Mouse (Mus musculus): ENCODE results near the gene Rgs13.
"Not testable (repeated sequence)": the region's sequence is repeated elsewhere in the genome, so short reads cannot be mapped to it uniquely, and the experiment has no call there.

Rgs13 gene

DNA sequence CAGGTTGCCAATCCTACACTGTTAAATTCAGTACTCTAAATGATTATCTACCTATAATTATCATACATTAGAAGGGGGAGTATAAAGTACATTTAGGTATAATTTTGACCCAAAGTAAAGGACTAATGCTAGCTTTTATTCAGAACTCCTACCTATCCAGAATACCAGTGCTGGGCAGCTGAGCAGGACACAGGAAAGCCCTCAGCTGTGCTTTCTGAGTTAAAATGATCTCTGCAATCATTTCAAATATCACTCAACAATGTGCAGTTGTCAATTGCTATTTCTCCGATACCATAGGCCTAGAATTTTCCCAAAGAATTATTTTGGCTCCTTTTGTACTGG lies 25.0 kb downstream of the Rgs13 start:
- DNase-seq (ENCODE audit: low read depth, low spot score): no peak

DNA sequence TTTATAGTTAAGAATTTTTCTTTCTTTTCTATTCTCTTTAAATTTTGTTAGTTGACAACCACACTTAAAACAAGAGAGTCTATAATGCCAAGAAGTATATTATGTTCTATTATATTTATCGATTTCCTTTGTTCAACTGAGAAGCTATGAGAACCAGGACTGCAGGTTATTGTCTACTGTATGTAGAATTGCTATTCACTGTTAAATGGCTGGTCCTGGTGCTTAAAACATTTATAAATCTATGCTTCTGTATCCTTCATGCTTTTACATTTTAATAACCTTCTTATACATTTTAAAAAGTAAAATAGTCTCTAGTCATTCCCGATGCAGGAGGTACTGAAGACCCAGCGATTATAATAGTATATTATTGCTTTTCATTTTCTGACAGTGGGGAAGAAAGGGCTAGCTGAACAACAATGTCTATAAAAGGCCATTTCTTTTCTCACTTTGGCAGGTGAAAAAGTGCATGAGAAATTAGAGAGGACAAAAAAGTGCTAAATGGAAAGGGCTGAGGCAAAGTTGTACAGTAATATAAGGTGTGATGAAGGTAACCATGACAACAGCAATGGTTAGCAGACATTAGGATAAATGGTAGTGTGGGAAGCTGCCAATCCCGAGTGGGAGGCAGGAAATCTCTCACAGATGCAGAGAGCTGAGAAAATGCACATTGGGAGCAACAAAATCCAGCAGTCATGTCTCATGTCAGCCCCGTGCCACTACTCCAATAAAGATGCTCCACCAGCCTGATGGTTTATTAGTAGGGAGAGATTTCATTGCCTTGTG lies 25.6 kb downstream of the Rgs13 start:
- DNase-seq (ENCODE audit: low read depth, low spot score): no peak

DNA sequence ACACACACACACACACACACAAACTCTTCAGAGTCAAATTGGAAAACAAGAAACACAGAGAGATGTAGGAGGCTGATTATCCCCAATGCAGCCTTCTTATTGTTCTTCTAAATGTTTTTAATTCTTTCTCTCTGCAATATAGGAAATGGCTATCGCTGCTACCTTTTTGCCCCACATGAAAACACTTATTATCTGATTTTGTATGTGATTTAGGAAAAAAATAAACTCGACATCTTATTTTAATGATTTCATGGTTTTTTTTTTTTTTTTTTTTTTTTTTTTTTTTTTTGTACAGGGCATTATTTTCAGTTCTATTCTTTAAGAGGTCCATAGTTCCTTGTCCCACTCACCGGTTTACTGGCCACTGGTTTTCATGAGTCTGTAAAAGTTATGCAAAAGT lies 27.2 kb downstream of the Rgs13 start:
- DNase-seq (ENCODE audit: low read depth, low spot score): no peak

DNA sequence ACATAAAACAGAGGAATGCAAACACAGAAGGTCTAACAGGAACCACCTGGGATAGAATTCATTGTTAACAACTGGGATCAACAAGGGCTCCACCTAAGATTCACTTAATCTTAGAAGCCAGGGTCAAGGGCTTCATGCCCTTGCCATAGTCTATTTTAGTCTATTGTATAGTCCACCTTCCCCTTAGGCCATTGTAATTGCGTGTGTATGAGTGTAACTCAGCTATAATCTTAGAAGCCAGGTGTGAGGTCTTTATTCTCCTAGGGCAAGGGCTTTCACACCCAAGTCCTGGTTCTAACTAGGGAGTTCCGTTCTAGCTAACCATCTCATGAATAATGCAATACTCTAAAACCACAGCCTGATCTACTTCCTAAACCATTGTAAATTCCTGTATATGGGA lies 35.8 kb downstream of the Rgs13 start:
- DNase-seq (ENCODE audit: low read depth, low spot score): not testable (repeated sequence)

DNA sequence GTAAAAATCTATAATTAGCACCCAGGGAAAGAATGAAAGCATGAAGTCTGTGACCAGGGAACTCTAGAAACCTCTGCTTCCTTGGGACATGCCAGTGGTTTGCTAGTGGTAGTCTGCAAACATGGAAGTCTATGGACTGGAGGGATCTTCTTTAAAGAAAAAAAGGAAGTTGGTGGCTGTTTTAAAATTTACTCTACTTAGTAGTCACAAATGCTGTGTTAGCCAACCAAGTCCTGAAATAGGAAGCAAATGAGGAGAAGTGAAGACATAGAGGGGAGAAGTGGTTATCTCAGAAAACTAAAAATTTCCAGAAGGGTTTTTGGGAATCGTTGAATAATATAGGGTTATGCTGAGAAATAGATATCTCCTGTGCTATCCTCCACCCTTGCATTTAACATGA lies 37.3 kb downstream of the Rgs13 start:
- DNase-seq (ENCODE audit: low read depth, low spot score): no peak

DNA sequence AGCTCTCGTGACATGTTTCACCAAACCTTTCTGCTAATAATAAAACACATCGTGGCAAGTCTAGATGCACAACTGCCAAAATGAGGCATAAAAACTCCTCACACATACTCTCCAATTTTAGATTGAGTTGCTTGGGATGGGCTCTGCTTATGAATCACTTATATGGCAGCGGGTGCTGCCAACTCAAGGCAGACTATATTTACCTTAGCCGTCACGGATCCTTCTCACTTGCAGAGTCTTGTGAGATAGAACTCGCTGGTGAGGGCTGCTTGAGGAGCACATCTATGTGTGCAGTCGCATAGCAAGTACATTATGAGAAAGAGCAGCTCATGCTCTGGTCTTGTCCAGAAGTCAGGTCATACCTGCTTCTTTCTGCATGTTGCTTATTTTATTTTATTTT lies 49.2 kb downstream of the Rgs13 start:
- no peak for DNase-seq (ENCODE audit: low read depth, low spot score)

DNA sequence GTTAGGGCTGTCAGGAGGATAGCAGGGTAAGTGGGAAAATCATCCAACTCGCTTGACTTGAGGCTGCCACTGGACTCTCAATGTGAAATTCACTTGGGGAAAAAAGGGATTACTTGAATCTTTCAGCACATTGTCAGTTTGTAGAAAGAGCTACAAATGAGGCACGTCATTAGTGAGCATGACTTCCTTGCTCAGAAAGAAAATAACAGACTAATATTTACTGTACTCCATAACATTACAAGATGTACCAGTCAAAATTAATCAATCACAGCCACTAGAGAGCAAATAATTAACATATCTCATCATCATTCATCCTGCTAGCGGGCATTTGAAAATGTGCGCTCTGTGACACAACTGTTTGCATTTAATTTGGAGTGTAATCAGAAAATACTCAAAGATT lies 57.1 kb downstream of the Rgs13 start:
- DNase-seq (ENCODE audit: low read depth, low spot score): no peak

DNA sequence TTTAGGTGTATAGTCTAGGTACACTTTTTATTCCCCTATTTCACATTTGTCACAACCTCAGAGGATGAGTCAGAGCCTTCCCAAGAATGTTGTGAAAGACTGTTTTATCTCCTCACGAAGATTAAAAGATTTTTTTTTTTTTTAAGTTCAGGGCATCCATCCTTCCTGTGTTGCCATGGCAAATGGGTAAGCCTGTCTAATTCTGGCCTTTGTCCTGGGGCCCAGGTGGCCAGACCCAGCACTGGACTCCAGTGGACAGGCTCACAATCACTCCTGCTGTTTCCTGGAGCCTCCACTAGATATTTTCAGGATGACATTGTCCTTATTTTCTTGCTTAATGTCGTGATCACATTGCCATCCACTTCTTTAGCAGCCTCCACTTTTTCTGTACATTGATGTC lies 57.7 kb downstream of the Rgs13 start:
- no peak for DNase-seq (ENCODE audit: low read depth, low spot score)

DNA sequence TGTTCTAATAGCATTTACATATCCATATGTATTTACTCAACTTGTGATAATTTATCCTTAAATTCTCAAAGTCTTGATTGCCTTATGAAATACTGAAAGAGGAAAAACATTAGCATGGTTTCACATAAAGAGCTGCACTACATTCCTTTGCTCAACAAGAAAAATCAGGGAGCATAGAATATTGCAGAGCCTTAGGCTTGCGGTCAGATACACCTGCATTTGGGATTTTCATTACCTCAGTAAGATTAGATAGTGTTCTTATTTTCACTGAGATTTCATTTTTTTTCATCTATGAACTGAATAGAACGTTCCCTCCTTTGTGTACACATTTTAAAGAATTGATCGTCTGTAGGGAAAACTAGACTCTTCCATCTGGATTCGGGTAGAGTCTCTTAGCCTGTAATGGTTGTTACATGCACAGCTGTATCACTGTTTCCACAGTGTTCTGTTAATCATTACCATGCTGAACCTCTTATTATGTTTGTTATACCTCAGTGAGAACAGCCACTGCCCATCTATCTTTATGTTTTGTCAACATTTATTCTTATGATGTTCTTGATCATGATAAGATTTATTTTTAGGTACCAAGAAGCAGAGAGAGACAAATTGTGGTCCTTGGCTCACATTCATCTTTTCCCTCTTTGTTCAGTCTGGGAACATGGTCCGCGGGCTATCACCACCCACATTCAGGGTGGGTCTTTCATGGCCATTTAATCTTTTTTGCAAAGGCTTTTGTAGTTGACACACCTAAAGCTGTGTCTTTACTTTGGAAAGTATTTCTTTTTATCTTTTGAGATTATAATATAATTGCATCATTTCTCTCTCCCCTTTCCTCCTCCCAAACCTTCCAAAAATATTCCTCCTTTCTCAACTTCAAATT lies 61.1 kb downstream of the Rgs13 start:
- no peak for DNase-seq (ENCODE audit: low read depth, low spot score)

DNA sequence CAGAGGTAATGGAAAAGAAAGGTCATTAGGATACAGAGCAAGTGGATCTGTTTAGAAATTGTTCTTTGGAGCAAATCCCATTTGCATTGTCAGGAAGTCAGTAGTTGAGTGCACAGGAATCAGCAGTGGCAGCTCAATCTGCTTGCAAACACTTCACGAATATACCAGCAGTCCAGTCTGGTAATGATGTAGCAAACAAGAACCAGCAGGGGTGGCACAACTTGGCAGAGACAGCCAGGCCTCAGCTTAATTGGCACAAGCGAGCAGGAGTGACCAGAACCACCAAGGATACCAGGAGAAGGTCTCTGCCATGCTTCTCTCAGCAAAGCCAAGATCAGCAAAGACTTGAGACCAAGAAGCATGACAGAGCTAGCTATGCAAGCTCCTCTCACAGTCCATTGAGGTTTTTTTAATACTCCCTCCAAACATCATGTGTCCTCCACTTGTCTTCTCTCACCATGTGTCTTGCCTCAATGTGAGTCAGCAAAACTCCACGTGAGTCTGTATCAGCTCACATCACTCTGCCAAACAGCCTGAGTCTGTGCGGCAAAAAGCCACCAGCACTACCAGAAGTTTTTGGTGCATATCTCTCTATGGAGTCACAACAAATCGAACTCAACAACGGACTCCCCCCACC lies 63.6 kb downstream of the Rgs13 start:
- DNase-seq (ENCODE audit: low read depth, low spot score): no peak

DNA sequence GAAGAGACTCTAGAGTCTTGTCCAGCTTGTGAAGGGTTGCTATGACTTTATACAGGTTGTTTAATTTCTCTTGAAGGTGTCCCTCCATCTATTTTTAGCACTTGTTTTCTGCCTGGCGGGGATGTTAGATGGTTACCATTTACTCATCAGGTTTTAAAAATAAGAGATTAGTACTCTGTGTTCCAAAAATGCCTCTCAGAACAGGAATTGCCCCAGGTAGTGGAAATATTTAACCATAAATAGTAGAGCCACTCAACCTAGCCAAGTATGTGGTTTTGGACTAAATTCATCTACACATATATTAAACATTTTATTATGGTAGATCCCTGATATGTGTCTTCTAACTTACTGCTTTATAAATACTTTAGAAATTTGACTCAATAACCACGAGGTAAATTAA lies 64.2 kb downstream of the Rgs13 start:
- no peak for DNase-seq (ENCODE audit: low read depth, low spot score)

DNA sequence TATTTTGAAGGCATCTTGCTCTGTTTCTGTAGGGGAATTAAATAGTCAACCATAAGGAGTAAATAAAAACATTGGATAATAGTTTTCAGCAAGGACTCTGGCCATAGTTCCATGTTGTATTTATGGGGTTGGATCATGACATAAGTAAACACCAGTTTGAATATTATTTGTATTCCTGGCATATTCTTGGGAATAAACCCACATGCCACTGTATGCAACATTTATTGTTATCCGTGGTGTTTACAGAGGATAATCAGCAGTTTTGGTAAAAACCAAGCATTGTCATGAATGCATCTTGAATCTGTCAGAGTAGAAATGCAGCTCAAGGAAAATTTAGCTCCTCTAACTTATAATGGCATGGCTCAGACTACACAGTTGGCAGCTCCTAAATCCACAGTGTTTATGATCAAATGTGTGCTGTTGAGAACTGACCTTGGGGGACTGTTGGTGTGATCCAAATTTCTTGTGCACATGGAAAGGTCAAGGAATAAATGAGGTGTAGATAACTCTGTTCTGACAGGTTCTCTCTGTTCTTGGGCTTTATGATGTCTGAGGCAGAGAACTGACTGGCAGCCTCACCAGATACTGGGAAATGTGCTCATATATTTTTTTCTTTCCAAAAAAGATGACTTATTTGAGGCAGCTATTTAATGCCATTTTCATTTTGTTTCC lies 78.4 kb downstream of the Rgs13 start:
- no peak for DNase-seq (ENCODE audit: low read depth, low spot score)

DNA sequence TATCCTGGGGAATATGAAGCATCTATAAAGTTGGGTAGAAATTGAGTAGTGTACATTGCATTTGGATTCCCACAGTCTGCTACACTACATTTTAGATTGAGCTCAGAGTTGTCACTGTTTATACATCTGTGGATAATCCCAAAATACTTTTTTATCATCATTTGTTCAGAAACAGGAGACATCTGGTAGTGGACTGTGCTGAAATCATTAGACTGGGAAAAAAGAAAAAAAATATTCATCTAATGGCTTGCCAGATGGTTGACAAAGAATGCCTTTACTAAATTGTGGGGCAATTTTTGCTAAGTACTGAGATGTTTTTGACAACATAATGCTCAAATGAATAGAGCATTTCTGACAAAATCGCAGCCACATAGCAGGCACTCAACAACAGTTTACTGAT lies 86.8 kb downstream of the Rgs13 start:
- no peak for DNase-seq (ENCODE audit: low read depth, low spot score)

Measured in WW6 (cell line).